Mouse (Mus musculus): Measurements from ENCODE around the gene Pde7b.

Gene Pde7b

GRCm38 (mm10) chr10:20724906-20725305, at the start of gene Pde7b:
Gene Pde7b (minus strand): TSS chr10:20725078.
- DNase-seq (ENCODE audit: low spot score): peak; percentile 15

- DNase-seq (ENCODE audit: low spot score): no peak
These were observed 47.2 kb upstream of the Pde7b start for GRCm38 (mm10) chr10:20772056-20772455.

DNA sequence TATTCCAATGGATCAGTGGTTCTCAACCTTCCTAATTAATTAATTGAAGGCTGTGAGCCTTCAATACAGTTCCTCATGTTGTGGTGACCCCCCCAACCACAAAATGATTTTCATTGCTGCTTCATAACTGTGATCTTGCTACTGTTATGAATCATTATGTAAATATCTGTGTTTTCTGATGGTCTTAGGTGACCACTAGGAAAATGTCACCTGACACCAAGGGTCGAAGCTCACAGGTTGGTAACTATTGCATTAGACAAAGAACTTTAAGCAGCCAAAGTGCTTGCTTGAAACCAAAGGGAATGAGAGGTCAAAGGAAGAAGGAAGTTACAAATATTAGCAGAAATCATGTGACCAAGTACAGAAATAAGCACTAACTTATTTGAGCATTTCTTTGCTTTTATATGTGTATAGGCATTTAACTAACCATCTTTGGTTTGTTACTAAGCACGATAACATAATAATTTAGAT, 45.6 kb upstream of the Pde7b start:
- no peak for DNase-seq (ENCODE audit: low spot score)

- DNase-seq (ENCODE audit: low spot score): no peak
These were observed 44.9 kb upstream of the Pde7b start for GRCm38 (mm10) chr10:20769557-20770417.

GRCm38 (mm10) chr10:20764352-20764751, 39.5 kb upstream of the Pde7b start:
- DNase-seq (ENCODE audit: low spot score): no peak

DNA sequence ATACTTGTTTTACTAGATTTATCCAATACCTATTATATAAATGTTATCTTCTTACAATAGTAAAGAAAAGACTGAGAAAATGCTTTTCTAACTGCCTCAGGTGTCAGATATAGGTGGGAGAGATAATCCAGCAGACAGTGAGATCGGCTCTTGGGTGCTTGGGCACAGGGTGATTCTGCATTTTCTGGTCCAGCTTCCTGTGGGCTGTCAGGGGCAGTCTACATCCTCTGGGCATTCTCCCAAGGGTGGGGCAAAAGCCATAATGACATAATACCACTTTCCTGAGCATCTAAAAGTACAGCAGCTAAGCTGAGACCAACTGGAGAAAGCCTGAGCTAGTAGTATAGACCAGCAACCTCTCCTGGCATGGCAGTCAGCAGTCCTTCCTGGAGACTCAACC, 34.1 kb upstream of the Pde7b start:
- DNase-seq (ENCODE audit: low spot score): no peak

DNA sequence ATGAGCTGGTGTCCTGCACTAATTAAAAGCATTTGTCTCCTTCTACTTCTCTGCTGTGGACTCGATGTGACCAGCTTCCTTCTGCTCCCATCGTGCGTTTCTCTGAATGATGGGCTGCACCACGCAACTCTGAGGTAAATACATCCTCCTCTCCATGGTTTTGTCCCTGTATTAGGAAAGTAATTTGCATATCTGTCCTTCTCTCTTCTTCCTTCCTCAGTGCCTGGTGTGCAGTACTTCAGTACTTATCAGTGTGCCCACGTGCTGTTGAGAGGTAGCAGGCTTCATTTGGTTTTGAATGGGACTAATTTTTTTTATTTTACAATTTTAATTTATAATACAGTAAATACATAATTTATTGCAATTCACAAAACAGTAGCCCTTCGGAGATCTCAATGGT, 33.4 kb upstream of the Pde7b start:
- no peak for DNase-seq (ENCODE audit: low spot score)

GRCm38 (mm10) chr10:20756219-20756618, 31.3 kb upstream of the Pde7b start:
- DNase-seq (ENCODE audit: low spot score): no peak

DNA sequence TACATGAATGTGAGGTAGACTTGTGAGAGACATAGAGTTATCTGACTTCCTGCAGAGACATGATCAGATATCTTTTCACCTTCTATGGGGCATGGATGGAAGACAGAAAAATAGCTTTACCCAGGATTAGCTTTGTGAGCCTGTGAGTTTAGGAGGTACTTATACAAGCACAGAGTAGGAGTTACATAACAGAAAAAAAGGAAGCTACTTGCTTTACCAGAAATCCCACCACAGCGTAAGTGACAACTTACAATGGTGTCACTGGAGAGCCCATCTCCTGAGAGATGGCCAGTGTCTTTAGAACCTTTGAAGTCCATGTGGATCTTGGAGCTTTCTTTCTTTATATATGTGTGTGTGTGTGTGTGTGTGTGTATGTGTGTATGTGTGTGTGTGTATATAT, 28.0 kb upstream of the Pde7b start:
- no peak for DNase-seq (ENCODE audit: low spot score)

DNA sequence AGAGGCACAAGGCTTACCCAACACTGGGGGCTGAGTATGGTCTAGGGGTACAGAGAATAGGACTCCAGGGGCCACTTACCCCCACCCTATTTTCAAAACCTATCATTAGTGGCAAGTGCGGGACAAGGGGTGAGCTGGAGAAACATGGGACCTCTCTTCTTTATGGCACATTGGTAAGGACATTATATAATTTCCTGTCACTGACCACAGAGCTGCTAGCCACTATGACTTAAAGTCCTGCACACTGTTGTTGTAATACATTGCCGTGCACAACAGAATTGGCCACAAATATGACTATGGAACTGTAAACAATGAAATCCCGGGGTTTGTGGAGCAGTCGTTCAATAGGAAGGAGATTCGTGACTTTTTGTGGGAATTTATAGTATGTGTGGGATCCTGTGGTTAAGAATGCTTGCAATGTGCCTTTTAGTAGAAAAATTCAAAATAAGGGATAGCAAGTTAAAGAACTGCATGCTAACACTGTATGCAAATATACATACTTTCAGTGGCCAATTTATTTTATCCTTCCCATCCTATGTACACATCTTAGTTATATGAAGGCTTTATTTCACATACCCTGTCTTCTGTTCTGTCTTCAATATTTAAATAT, 25.9 kb upstream of the Pde7b start:
- no peak for DNase-seq (ENCODE audit: low spot score)

GRCm38 (mm10) chr10:20748938-20749337, 24.1 kb upstream of the Pde7b start:
- DNase-seq (ENCODE audit: low spot score): no peak

DNA sequence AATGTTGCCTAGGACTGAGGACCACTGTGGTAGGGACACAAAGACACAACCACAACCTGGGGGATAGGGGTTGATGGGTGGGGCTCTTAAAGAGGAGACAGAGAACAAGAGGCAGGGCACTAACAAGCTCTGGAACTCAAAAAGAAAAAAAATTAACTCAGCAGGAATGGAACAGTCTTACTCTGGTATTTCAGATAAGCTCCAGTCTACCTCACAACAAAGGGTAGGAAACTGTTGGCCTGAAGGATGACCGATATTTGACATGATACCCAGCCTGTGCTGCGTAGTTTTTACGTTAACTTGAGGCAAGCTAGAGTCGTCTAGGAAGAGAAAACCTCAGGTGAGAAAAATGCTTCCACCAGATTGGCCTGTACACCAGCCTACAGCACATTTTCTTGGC, 22.4 kb upstream of the Pde7b start:
- no peak for DNase-seq (ENCODE audit: low spot score)

DNA sequence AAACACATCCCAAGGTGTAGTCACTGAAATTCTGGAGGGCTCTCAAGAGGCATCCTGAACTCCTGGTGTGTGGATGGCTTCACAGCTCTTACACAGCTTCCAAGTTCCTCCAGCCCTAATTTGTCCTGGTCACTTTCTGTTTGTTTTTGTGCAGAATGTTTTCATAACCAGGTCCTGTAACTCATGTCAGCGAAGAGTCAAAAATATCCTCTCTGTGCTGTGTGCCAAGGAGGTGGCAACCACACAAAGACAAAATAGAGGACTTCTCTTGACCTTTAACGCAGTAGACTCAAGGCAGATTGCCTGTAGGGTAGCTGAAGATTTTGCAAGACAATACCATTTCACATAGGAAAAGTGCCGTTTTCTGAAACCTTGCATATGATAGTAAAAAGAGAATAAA, 14.9 kb upstream of the Pde7b start:
- no peak for DNase-seq (ENCODE audit: low spot score)

GRCm38 (mm10) chr10:20737146-20737545, 12.3 kb upstream of the Pde7b start:
- DNase-seq (ENCODE audit: low spot score): no peak

DNA sequence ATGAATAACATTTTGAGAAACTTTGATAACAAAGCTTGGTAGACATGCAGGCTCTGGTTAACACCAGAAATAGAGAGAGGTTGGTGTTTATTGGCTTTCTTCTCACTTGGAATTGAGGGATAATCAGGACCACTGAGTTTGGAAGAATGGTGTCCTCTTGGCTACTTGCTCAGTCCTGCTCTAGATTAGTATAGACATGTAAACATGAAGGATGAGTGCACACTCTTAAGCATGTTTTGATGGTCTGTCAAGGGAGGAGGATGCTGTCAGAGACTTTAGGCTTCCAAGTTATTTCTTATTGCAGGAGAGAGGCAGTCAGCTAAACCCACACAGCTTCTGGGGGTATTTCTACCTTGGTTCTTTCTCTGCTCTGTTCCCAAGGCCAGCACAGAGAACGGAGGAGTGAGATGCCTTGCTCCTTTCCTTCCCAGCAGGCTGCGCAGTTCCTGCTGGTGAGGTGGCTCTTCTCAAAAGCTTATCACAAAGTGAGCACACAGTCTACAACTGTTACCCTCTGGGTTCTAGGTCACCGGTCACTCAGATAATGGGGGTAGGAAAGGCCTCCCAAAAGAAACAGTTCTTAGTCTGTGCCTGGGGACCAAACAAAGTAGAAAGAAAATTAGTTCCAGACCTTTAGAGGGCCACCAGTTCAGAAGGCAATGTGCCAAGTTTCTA, 11.0 kb upstream of the Pde7b start:
- DNase-seq (ENCODE audit: low spot score): no peak

DNA sequence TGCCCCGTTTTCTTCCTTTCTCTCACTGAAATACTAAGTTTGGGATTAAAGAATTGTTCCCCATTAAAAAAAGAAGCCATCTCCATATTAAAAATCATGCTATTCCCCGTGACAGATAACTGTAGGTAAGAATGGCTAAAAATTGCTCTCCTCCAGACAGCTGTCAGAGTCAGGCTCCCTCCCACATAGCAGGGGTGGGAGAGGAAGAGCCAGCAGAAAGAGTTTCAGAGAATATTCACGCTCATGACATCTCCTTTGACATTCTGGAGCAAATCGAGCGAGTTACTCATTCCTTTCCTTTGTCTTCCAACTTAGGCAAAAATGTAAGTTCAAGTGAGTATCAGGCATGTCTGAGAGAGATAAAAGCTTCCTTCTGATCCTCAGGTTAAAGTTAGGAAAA, 8.7 kb upstream of the Pde7b start:
- no peak for DNase-seq (ENCODE audit: low spot score)

- DNase-seq (ENCODE audit: low spot score): no peak
These were observed 7.3 kb upstream of the Pde7b start for GRCm38 (mm10) chr10:20732180-20732579.

DNA sequence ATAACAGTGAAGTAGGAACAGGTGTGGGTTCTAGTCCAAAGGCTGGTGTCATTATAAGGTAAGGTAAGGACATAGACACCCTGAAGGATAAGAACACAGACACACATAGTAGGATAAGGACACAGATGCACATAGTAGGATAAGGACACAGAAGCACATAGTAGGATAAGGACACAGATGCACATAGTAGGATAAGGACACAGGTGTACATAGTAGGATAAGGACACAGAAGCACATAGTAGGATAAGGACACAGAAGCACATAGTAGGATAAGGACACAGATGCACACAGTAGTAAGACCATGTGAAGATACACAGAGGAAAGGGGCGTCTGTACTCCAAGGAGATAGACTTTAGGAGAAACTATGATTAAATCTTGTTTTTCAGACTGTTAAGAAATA, 5.2 kb upstream of the Pde7b start:
- DNase-seq (ENCODE audit: low spot score): no peak

GRCm38 (mm10) chr10:20725384-20725983, 606 bp upstream of the Pde7b start:
- DNase-seq (ENCODE audit: low spot score): no peak

DNA sequence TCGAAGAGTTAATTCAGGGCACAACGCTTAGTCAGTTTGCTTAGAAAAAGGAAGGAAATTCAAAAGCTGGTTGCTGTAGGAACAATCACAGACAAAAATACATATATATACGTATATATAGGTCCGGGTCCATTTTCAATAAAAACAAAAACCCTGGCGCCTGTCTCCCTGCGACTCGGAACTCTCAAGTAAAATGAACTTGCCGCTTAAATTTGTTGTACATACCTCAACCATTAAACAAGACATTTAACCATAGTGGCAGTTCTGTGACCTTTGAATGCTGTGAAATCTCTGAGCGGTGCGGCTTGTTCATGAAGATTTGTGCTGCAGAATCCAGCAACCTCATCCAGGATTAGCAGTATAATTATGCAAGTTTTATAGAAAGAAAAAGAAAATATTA, 427 bp downstream of the Pde7b start:
- DNase-seq (ENCODE audit: low spot score): no peak

GRCm38 (mm10) chr10:20723962-20724361, 916 bp downstream of the Pde7b start:
- DNase-seq (ENCODE audit: low spot score): no peak

GRCm38 (mm10) chr10:20723521-20723915, 1.4 kb downstream of the Pde7b start:
- no peak for DNase-seq (ENCODE audit: low spot score)
